In genomic region chr14:27390663-27391062, GRCm38 (mm10) we compare ENCODE assay signal across 28 mouse cellular contexts. TPM values are rescaled to one million over a fixed set of nuclear protein-coding genes. Genes with fewer than 3 reads are reported as not detected.
A peak's percentile ranks its signal among the peaks of the same experiment; 100 is the strongest.
DNase-seq lines count a peak whose midpoint lies in the region; ATAC-seq and TF ChIP-seq lines count a peak whose summit lies in the region.
"Had no signal": no experiment of that assay in that cellular context is flagged by ENCODE, and none has a peak within 500 bp of the region (broad histone marks: within the 10 kb centered on the region; RNA-seq: fewer than 3 reads in every experiment).

No protein-coding gene starts in this region.

- 0 out of 2 replicates have a peak overlapping the region, but pooled peaks have one; percentile 0 for H3K27ac ChIP-seq in kidney, embryonic 15.5 days
- H3K27ac ChIP-seq in kidney, adult 2 months (ENCODE audit: insufficient read depth, low read depth, low read length), result no peak overlapping the region
- H3K27ac ChIP-seq: heart, embryonic 13.5 days; hindbrain, embryonic 10.5 days; hindbrain, embryonic 15.5 days; intestine, embryonic 15.5 days; limb, embryonic 12.5 days; liver, embryonic 15.5 days; neural tube, embryonic 13.5 days had no signal

- 31% methylated on average over 7 of the region's 7 CpGs for WGBS in kidney, embryonic 15.5 days
- 36% methylated on average over 7 of the region's 7 CpGs for WGBS in kidney, adult 2 months

- no peak overlapping the region for H3K9ac ChIP-seq in kidney, embryonic 15.5 days
- H3K9ac ChIP-seq: heart, embryonic 13.5 days; hindbrain, embryonic 15.5 days; intestine, embryonic 15.5 days; limb, embryonic 12.5 days; liver, embryonic 15.5 days; lung, embryonic 14.5 days; neural tube, embryonic 13.5 days had no signal

- no peak for TF ChIP-seq POLR2A in kidney, adult 2 months (IDR thresholded peaks at IDR 0.05; ENCODE audit: low read depth, low read length)

- DNase-seq in kidney, adult 2 months, result no peak
- peak; percentile 66 for DNase-seq in CD4-positive helper T cell, adult 2 months (ENCODE audit: low read depth, low spot score)
- DNase-seq in T-cell, adult 2 months (ENCODE audit: low spot score), result peak; percentile 41
- DNase-seq in naive thymus-derived CD4-positive, alpha-beta T cell, adult 2 months (ENCODE audit: low read depth), result peak; percentile 63
- no peak for DNase-seq in c-Kit-positive CD71-positive TER-119-positive erythroid progenitor cells, embryonic 14.5 days (ENCODE audit: low spot score)
- DNase-seq in lung, postnatal 10 days, result no peak
- DNase-seq: adrenal gland, postnatal 25 days; B cell, adult 2 months; cerebellum, adult 2 months; cerebellum, postnatal 14 days; gastrocnemius, postnatal 36 days; heart, postnatal 10 days; layer of hippocampus, adult 9-11 months; lung, embryonic 14.5 days; right cerebral cortex, postnatal 14 days; thymus, postnatal 36 days had no signal

- peaks cover 15% of the 10 kb centered on the region for H3K4me1 ChIP-seq in kidney, embryonic 15.5 days
- H3K4me1 ChIP-seq in kidney, adult 2 months (ENCODE audit: control insufficient read depth, insufficient read depth, low read length), result no peaks in the 10 kb centered on the region
- H3K4me1 ChIP-seq: heart, embryonic 13.5 days; hindbrain, embryonic 15.5 days; intestine, embryonic 15.5 days; liver, embryonic 15.5 days had no signal

- H3K36me3 ChIP-seq in kidney, embryonic 15.5 days, result 0 out of 2 replicates have a peak, but pooled peaks cover 3% of the 10 kb centered on the region
- peaks cover 3% of the 10 kb centered on the region; the same call in 1 of the 2 replicates for H3K36me3 ChIP-seq in kidney, adult 2 months (ENCODE audit: control insufficient read depth, insufficient read depth, low read length)
- H3K36me3 ChIP-seq: hindbrain, embryonic 10.5 days; hindbrain, embryonic 15.5 days; intestine, embryonic 15.5 days; neural tube, embryonic 13.5 days had no signal

- H3K27me3 ChIP-seq in kidney, embryonic 15.5 days, result no peaks in the 10 kb centered on the region
- H3K27me3 ChIP-seq in kidney, adult 2 months (replicated peaks; ENCODE audit: control insufficient read depth, insufficient read depth, low read length), result no peaks in the 10 kb centered on the region
- H3K27me3 ChIP-seq: heart, embryonic 13.5 days; hindbrain, embryonic 15.5 days; intestine, embryonic 15.5 days; limb, embryonic 12.5 days; liver, embryonic 15.5 days; neural tube, embryonic 13.5 days; Patski had no signal

- H3K9me3 ChIP-seq in kidney, embryonic 15.5 days (replicated peaks), result no peaks in the 10 kb centered on the region
- H3K9me3 ChIP-seq: heart, embryonic 13.5 days; hindbrain, embryonic 10.5 days; hindbrain, embryonic 15.5 days; intestine, embryonic 15.5 days; liver, embryonic 15.5 days; neural tube, embryonic 13.5 days had no signal

- H3K4me2 ChIP-seq in kidney, embryonic 15.5 days, result no peak overlapping the region
- H3K4me2 ChIP-seq: heart, embryonic 13.5 days; hindbrain, embryonic 15.5 days; intestine, embryonic 15.5 days; limb, embryonic 12.5 days; liver, embryonic 15.5 days; lung, embryonic 14.5 days; midbrain, embryonic 11.5 days; neural tube, embryonic 13.5 days had no signal

- ATAC-seq in kidney, embryonic 15.5 days (replicated peaks; ENCODE audit: low FRiP score), result 0 out of 2 replicates have a peak, but pooled peaks have one; percentile 56
- ATAC-seq: intestine, embryonic 15.5 days; midbrain, embryonic 16.5 days; Patski had no signal

- TF ChIP-seq CTCF in kidney, adult 2 months (conservative IDR thresholded peaks at IDR 0.05; ENCODE audit: insufficient read depth, insufficient read length, low read depth, low read length), result no peak

- H3K4me3 ChIP-seq in kidney, embryonic 15.5 days (replicated peaks), result no peak overlapping the region
- H3K4me3 ChIP-seq in kidney, adult 2 months (ENCODE audit: insufficient read depth, low read depth, low read length), result no peak overlapping the region
- H3K4me3 ChIP-seq: erythroblast, embryonic 14.5 days; heart, embryonic 13.5 days; hindbrain, embryonic 10.5 days; hindbrain, embryonic 15.5 days; intestine, embryonic 15.5 days; limb, embryonic 12.5 days; liver, embryonic 15.5 days; neural tube, embryonic 13.5 days had no signal

RNA-seq across cellular contexts. Expression of gene Fam208a, which starts 38.0 kb away (rescaled TPM):
- 12.4 and 15.4 TPM in 2 replicates for polyA plus RNA-seq in kidney, embryonic 15.5 days (2015; fragmentation: Nextera tagmentation; extraction: Ambion mirVana)
- polyA plus RNA-seq in kidney, adult 2 months (2012; rRNA removed), result 5.3 and 6.8 TPM in 2 replicates

Comparison
In these comparisons a context has a peak if more than half of its experiments do, and no peak if none do; other contexts are left out.
1. DNase-seq: peak in CD4-positive helper T cell, adult 2 months (single experiment), T-cell, adult 2 months (single experiment) and naive thymus-derived CD4-positive, alpha-beta T cell, adult 2 months (single experiment); none in kidney, adult 2 months (single experiment), c-Kit-positive CD71-positive TER-119-positive erythroid progenitor cells, embryonic 14.5 days (single experiment) and lung, postnatal 10 days (single experiment).